Mouse (Mus musculus) forebrain, embryonic 11.5 days (tissue): ENCODE measurements around the gene Synpo2. TPM values are rescaled to one million over a fixed set of nuclear protein-coding genes. Genes with fewer than 3 reads are reported as not detected.
"Not testable (repeated sequence)": the region's sequence is repeated elsewhere in the genome, so short reads cannot be mapped to it uniquely, and the experiment has no call there.

ENCODE experiments used
- ATAC-seq: fragments of 200-750 bp; cut with Nextera tagmentation; replicated peaks from 2 replicates; pipeline ENCODE4 v1.8.0; 2017; ENCODE audit warnings: moderate TSS enrichment; ENCODE audit not compliant: low FRiP score
- DNase-seq: peaks from one replicate; pipeline ENCODE4 v3.0.0-alpha.2; 2017; ENCODE audit warnings: low spot score
- H3K27ac ChIP-seq: fragments of 300-500 bp; sonication (generic); 2 replicates; pipeline ENCODE4 v1.5.1; 2014; ENCODE audit warnings: low read depth, low read length
- H3K27me3 ChIP-seq: fragments of 300-500 bp; sonication (generic); 2 replicates; pipeline ENCODE4 v1.6.1; 2014; ENCODE audit warnings: mild to moderate bottlenecking, low read length, mixed read lengths; ENCODE audit not compliant: control insufficient read depth, insufficient read depth
- H3K36me3 ChIP-seq: fragments of 300-500 bp; sonication (generic); 2 replicates; pipeline ENCODE4 v1.6.1; 2014; ENCODE audit warnings: mild to moderate bottlenecking, low read length, moderate library complexity, mixed read lengths; ENCODE audit not compliant: control insufficient read depth, insufficient read depth
- H3K4me1 ChIP-seq: fragments of 300-500 bp; sonication (generic); replicated peaks from 2 replicates; pipeline ENCODE4 v1.6.1; 2014; ENCODE audit warnings: low read length, mixed read lengths; ENCODE audit not compliant: control insufficient read depth, insufficient read depth
- H3K4me2 ChIP-seq: fragments of 300-500 bp; sonication (generic); 2 replicates; pipeline ENCODE4 v1.6.1; 2014; ENCODE audit warnings: low read depth, mild to moderate bottlenecking, low read length, moderate library complexity, mixed read lengths; ENCODE audit not compliant: severe bottlenecking
- H3K4me3 ChIP-seq: fragments of 300-500 bp; sonication (generic); 2 replicates; pipeline ENCODE4 v1.5.1; 2014; ENCODE audit warnings: low read depth, low read length
- H3K9ac ChIP-seq: fragments of 300-500 bp; sonication (generic); 2 replicates; pipeline ENCODE4 v1.6.1; 2014; ENCODE audit warnings: low read length
- H3K9me3 ChIP-seq: fragments of 300-500 bp; sonication (generic); 2 replicates; pipeline ENCODE4 v1.6.1; 2016; ENCODE audit warnings: low read length, mixed read lengths; ENCODE audit not compliant: control insufficient read depth
- WGBS: fragments of 180-500 bp; shearing (Covaris S2); extraction: QIAGEN DNeasy Blood & Tissue Kit; methylation state at CpG from one replicate; pipeline ENCODE4 v1.1.7; 2014; 5-methylcytosine and 5-hydroxymethylcytosine counted together
- polyA plus RNA-seq: library from polyadenylated mRNA; unstranded; fragments of >200 nt; fragmentation: Nextera tagmentation; extraction: Ambion mirVana; gene quantifications from 2 replicates; pipeline ENCODE4 v1.2.1, GENCODE M21; 2014

Gene Synpo2
- polyA plus RNA-seq, 1 experiment from 2014 or later, result 3.7 TPM

DNA sequence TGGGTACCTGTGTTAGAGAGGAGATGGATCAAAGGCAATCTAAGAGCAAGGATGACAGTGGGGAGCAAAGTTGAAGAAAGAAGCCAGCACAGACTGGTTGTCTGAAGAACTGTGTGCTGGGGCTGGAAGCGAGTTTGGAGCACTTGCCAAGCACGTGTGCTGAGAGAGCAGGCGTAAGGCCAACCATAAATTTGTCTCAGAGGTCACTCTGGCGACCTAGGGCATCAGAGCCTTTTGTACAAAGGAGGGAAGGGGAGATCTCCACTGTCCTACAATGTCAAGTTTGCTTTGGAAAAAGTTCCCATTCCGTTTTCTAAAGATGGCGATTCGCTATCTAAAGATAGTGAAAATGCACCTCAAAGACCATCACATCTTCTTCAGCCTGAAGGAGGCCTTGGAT is 107.9 kb downstream of the Synpo2 start:
- no peaks in the 10 kb centered on the region for H3K27me3 ChIP-seq
- H3K4me2 ChIP-seq, result no peak overlapping the region
- no peak overlapping the region for H3K27ac ChIP-seq
- H3K9me3 ChIP-seq, result no peaks in the 10 kb centered on the region
- no peak for ATAC-seq
- WGBS, result 88% methylated on average over 7 of the region's 7 CpGs
- no peak overlapping the region for H3K9ac ChIP-seq
- no peaks in the 10 kb centered on the region for H3K36me3 ChIP-seq
- no peak overlapping the region for H3K4me3 ChIP-seq
- no peaks in the 10 kb centered on the region for H3K4me1 ChIP-seq
- DNase-seq, result no peak

DNA sequence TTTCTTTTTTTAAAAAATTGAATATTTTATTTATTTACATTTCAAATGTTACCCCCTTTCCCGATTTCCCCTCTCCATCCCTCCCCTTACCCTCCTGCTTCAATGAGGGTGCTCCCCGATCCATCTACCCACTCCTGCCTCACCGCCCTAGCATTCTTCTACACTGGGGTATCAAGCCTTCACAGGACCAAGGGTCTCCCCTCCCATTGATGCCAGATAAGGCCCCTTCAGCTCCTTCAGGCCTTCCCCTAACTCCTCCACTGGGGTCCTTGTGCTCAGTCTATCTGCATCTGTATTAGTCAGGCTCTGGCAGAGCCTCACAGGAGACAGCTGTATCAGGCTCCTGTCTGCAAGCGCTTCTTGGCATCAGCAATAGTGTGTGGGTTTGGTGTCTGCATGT is 109.2 kb downstream of the Synpo2 start:
- not testable (repeated sequence) for H3K4me3 ChIP-seq, H3K4me2 ChIP-seq, H3K9me3 ChIP-seq, ATAC-seq, H3K4me1 ChIP-seq, H3K9ac ChIP-seq, H3K36me3 ChIP-seq, DNase-seq, H3K27ac ChIP-seq, H3K27me3 ChIP-seq
- WGBS, result 83% methylated on average over 4 of the region's 4 CpGs

DNA sequence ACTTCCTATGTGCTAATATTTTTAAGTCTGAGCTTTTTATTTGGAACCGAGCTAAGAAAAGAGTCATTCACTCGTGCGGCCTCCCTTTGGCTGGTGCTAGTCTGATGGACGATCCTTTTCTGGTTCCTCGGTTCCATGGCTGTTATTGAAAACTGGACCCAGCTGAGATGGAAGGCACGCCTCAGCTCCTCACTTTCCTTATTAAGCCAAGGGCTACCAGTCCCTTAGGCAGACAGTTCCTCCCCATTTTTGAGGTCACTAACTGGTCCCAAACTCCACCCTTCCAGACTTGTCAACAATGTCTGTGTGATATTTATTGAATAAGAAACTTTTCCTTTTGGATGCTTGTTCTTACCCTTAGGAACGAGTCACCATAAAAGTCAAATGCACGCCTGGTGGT is 112.1 kb downstream of the Synpo2 start:
- H3K27me3 ChIP-seq, result no peaks in the 10 kb centered on the region
- no peaks in the 10 kb centered on the region for H3K9me3 ChIP-seq
- H3K36me3 ChIP-seq, result no peaks in the 10 kb centered on the region
- no peak overlapping the region for H3K27ac ChIP-seq
- ATAC-seq (no peak), DNase-seq (no peak)
- WGBS, result 83% methylated on average over 8 of the region's 8 CpGs
- no peaks in the 10 kb centered on the region for H3K4me1 ChIP-seq
- H3K9ac ChIP-seq, result no peak overlapping the region
- no peak overlapping the region for H3K4me2 ChIP-seq
- no peak overlapping the region for H3K4me3 ChIP-seq

DNA sequence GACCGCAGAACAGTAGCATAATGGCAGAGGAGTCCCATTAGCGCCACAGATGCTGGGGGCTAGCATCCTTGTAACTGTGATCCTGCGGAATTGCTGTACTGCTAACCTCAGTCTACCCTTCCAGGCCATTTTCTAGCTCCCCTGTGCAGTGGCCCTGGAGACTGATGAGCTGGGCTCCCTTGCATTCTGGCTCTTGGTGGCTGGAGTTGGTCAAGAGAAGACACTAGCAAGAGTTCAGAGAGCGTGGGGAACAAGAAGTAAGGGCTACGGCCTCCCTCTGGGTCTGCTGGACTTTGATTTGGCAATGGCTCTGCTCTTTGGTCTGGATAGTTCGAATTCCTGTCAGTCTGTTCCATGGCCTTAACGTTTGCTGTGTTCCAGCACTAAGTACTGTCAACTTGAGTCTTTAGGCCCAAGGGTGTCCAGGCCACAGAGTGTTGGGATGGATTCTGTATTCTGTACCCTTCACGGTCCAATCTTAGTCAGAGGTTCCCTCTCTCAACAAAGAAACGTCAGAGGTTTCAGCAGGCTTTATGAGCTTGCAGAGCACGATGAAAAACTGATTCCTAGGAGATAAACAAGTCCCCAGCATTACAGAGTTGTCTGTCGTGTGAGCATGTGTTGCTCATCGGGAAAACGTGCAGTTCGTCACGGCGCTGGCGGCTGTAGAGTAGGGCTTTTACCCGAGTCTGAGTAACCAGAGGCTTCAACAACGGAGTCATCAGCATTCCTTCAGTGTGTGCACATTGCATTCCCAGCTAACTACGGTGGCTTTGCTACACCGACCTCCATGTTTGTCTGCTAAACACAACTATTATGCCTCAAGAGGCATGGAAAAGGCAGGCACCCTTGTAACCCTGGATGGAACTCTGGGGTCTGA is 113.6 kb downstream of the Synpo2 start:
- H3K36me3 ChIP-seq, result no peaks in the 10 kb centered on the region
- no peaks in the 10 kb centered on the region for H3K4me1 ChIP-seq
- no peak for ATAC-seq
- no peak overlapping the region for H3K9ac ChIP-seq
- no peak overlapping the region for H3K27ac ChIP-seq
- H3K9me3 ChIP-seq, result no peaks in the 10 kb centered on the region
- no peak overlapping the region for H3K4me2 ChIP-seq
- no peak overlapping the region for H3K4me3 ChIP-seq
- no peak for DNase-seq
- WGBS, result 86% methylated on average over 21 of the region's 21 CpGs
- H3K27me3 ChIP-seq, result no peaks in the 10 kb centered on the region

DNA sequence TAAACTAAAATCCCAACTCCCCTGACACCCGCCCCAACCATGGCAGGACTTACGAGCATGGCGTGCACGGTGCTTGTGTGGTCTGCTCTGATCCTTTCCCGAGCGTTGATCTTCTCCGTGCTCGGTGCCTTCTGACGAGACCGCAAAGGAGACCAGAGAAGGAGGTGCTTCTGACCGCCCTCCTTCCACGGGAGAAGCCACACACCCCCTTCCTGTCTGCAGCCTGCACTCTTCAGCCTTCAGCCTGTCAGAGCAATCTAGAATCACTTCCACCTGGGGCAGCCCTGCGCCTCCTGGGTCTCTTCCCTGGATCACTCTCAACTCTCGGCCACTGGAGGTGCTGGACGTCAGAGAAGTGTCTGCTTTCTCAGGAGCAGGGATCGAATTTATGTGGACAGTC is 119.0 kb downstream of the Synpo2 start:
- no peak overlapping the region for H3K9ac ChIP-seq
- ATAC-seq, result no peak
- WGBS, result 59% methylated on average over 16 of the region's 16 CpGs
- DNase-seq, result no peak
- H3K4me2 ChIP-seq, result no peak overlapping the region
- H3K36me3 ChIP-seq, result no peaks in the 10 kb centered on the region
- H3K27ac ChIP-seq, result no peak overlapping the region
- H3K27me3 ChIP-seq, result no peaks in the 10 kb centered on the region
- no peak overlapping the region for H3K4me3 ChIP-seq
- H3K9me3 ChIP-seq, result no peaks in the 10 kb centered on the region
- H3K4me1 ChIP-seq, result 0 out of 2 replicates have a peak, but pooled peaks cover 1% of the 10 kb centered on the region

DNA sequence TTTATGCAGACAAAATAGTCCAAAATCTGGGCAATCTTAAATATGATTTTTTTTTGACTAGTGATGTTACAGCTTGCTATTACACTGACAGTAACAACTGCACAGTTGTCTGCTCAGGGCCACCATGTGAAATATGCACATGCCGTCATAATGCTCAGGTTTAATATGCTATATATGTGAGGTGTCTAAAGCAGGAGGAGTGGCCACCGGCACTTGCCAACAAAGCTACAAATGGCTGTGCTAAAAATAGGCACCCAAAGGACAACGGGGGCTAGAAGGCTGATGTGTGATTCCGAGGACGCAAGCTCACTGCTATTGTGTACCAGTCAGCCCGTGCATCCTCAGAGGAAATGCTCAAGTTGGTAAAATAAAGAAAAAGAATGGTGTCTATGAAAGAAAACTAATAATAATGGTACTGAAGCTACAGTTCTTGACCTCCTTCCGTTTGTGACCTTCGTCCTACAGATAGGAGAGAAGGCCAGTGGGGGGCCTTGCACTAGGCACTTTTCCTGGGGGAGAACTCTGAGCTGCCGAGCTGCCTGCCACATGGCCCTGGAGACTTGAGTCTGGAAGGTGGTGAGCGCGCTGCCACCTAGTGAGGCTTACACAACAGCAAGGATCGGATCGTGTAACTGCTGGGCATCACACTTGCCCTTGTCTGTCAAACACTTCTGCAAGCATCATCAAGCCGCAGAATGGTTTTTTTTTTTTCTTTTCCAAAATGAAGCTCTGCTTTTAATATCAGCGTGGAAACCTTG is 120.0 kb downstream of the Synpo2 start:
- H3K4me3 ChIP-seq, result no peak overlapping the region
- no peaks in the 10 kb centered on the region for H3K9me3 ChIP-seq
- H3K4me1 ChIP-seq, result 0 out of 2 replicates have a peak, but pooled peaks cover 1% of the 10 kb centered on the region
- 32% methylated on average over 15 of the region's 15 CpGs for WGBS
- no peaks in the 10 kb centered on the region for H3K36me3 ChIP-seq
- DNase-seq (no peak), ATAC-seq (no peak)
- no peak overlapping the region for H3K27ac ChIP-seq
- H3K27me3 ChIP-seq, result no peaks in the 10 kb centered on the region
- H3K4me2 ChIP-seq, result no peak overlapping the region
- no peak overlapping the region for H3K9ac ChIP-seq

DNA sequence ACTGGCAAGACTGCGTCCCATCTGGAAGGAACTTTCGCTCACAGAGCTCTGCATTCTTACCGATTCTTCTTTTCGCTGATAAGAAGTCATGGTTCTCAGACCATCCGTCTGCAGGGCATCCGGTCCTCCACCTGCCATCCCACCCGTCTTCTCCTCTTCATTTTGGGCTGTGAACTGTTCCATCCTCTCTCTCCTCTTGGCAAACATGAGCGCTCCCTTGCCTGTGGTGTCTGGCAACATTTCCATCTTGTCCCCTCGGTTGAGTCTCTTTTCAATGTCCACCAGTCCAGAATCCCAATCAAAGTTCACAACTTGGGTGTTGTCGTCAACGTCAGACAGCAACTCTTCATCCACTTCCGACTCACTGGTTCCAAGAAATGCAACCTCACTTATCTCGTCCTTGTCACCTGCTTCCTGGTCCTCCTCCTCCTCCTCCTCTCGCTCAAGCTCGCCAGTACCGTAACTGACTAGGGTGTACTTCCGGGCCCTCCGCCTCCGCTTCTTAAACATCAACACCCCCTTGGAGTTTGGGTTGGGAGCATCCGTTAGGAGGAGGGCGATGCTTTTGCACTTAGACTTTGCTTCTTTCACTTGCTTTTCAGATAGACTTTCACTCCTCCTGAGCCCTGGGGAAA is 121.8 kb downstream of the Synpo2 start:
- Histone ChIP-seq H3K4me2 (no peak overlapping the region), H3K4me1 (0 out of 2 replicates have a peak, but pooled peaks cover 1% of the 10 kb centered on the region), H3K9me3 (no peaks in the 10 kb centered on the region), H3K27me3 (no peaks in the 10 kb centered on the region), H3K9ac (no peak overlapping the region), H3K27ac (no peak overlapping the region), H3K4me3 (no peak overlapping the region), H3K36me3 (no peaks in the 10 kb centered on the region)
- WGBS, result 93% methylated on average over 21 of the region's 21 CpGs
- ATAC-seq (no peak), DNase-seq (no peak)

DNA sequence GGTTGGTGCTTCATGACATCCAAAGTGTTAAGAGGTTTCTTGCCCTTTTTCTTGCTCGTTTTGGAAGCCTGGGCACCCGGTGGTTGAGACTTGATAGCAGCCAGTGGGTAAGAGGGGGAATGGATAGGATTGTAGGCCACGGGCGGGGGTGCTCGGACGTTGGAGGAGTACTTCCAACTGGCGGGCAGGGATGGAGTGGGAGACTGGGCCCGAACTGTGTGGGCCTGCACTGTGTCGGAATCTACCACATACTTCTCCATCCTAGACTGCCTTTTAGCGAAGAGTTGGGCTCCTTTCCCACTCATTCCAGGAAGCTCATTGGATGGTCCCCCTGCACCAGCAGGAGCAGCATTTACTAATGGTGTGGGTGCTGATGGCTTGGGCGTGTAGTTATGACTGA is 123.2 kb downstream of the Synpo2 start:
- no peak overlapping the region for H3K9ac ChIP-seq
- H3K27ac ChIP-seq, result no peak overlapping the region
- H3K4me3 ChIP-seq, result no peak overlapping the region
- 0 out of 2 replicates have a peak, but pooled peaks cover 1% of the 10 kb centered on the region for H3K4me1 ChIP-seq
- H3K4me2 ChIP-seq, result no peak overlapping the region
- ATAC-seq (no peak), DNase-seq (no peak)
- no peaks in the 10 kb centered on the region for H3K27me3 ChIP-seq
- no peaks in the 10 kb centered on the region for H3K9me3 ChIP-seq
- H3K36me3 ChIP-seq, result no peaks in the 10 kb centered on the region
- WGBS, result 95% methylated on average over 11 of the region's 11 CpGs
